Mouse (Mus musculus) forebrain, embryonic 13.5 days (tissue): Measurements from ENCODE around the gene Zbtb25. TPM values are rescaled to one million over a fixed set of nuclear protein-coding genes. Genes with fewer than 3 reads are reported as not detected.

Experiments used
- ATAC-seq: fragments of 200-750 bp; cut with Nextera tagmentation; 2 replicates; pipeline ENCODE4 v1.8.0; 2017
- H3K27ac ChIP-seq: fragments of 300-500 bp; sonication (generic); 2 replicates; pipeline ENCODE4 v1.5.1; 2015; ENCODE audit warnings: inconsistent platforms, mild to moderate bottlenecking, moderate library complexity
- H3K27me3 ChIP-seq: fragments of 300-500 bp; sonication (generic); 2 replicates; pipeline ENCODE4 v1.6.1; 2015; ENCODE audit warnings: mild to moderate bottlenecking, inconsistent platforms
- H3K36me3 ChIP-seq: fragments of 300-500 bp; sonication (generic); 2 replicates; pipeline ENCODE4 v1.6.1; 2015; ENCODE audit warnings: mild to moderate bottlenecking, inconsistent platforms; ENCODE audit not compliant: poor library complexity, severe bottlenecking
- H3K4me1 ChIP-seq: fragments of 300-500 bp; sonication (generic); 2 replicates; pipeline ENCODE4 v1.6.1; 2015; ENCODE audit warnings: inconsistent platforms
- H3K4me2 ChIP-seq: fragments of 300-500 bp; sonication (generic); 2 replicates; pipeline ENCODE4 v1.6.1; 2015; ENCODE audit warnings: inconsistent platforms, mild to moderate bottlenecking, moderate library complexity
- H3K4me3 ChIP-seq: fragments of 300-500 bp; sonication (generic); 2 replicates; pipeline ENCODE4 v1.5.1; 2015; ENCODE audit warnings: mild to moderate bottlenecking, inconsistent platforms
- H3K9ac ChIP-seq: fragments of 300-500 bp; sonication (generic); 2 replicates; pipeline ENCODE4 v1.6.1; 2015; ENCODE audit warnings: mild to moderate bottlenecking, inconsistent platforms
- H3K9me3 ChIP-seq: fragments of 300-500 bp; sonication (generic); replicated peaks from 2 replicates; pipeline ENCODE4 v1.6.1; 2016; ENCODE audit warnings: inconsistent platforms
- WGBS: fragments of 180-500 bp; shearing (Covaris S2); methylation state at CpG from one replicate; pipeline ENCODE4 v1.1.7; 2015; 5-methylcytosine and 5-hydroxymethylcytosine counted together
- polyA plus RNA-seq: library from polyadenylated mRNA; unstranded; fragments of >200 nt; fragmentation: Nextera tagmentation; extraction: Ambion mirVana; gene quantifications from 2 replicates; pipeline ENCODE4 v1.2.1, GENCODE M21; 2015

Gene Zbtb25
- polyA plus RNA-seq, 1 experiment from 2014 or later = 18.4 TPM

GRCm38 (mm10) chr12:76304199-76304598 is 65.2 kb downstream of the Zbtb25 start:
- Histone ChIP-seq H3K9me3 (no peaks in the 10 kb centered on the region), H3K9ac (no peak overlapping the region), H3K4me1 (peaks cover 13% of the 10 kb centered on the region), H3K27ac (peak overlapping the region; percentile 35; the same call in 1 of the 2 replicates), H3K4me2 (no peak overlapping the region), H3K36me3 (peaks cover 41% of the 10 kb centered on the region), H3K27me3 (no peaks in the 10 kb centered on the region), H3K4me3 (no peak overlapping the region)
- WGBS = 54% methylated on average over 4 of the region's 4 CpGs
- ATAC-seq = no peak; the same call in 1 of the 2 replicates

DNA sequence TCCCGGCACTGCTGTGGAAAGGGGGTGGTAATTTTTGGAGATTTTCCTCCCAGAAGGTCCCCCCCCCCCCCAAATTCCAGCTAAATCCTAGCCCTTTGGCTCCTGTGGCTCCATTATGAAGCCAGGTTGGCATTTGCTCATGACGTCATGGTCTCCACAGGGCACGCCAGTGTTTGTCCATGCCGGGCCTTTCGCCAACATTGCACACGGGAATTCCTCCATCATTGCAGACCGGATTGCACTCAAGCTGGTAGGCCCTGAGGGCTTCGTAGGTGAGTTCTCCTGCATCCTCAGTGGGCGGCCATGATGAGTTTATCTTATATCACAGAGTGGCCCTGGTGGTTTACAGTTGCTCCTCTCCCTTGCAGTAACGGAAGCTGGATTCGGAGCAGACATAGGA is 65.9 kb downstream of the Zbtb25 start:
- WGBS = 90% methylated on average over 11 of the region's 11 CpGs
- ATAC-seq = no peak
- 0 out of 2 replicates have a peak overlapping the region, but pooled peaks have one; percentile 22 for H3K27ac ChIP-seq

DNA sequence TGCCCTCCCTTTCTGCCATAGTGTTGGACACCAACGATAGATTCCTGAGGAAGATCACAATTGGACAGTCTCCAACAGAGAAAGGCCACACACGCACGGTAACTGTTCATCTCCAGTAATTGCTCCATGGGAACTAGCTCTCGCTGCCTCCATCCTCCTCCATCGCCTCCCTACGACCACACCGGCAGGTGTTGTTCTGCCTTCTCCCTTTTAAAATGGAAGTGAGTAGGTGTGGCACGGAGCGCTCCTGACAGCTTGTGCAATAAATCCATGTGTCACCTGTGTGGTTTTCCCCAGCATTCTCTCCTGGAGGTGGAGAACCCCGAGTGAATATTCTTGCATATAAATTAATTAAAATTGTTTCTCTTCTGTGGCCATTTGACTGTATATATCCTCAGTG is 69.0 kb downstream of the Zbtb25 start:
- no peak overlapping the region for H3K4me3 ChIP-seq
- H3K9ac ChIP-seq = no peak overlapping the region
- ATAC-seq = no peak
- peaks cover 66% of the 10 kb centered on the region for H3K36me3 ChIP-seq
- 91% methylated on average over 10 of the region's 10 CpGs for WGBS
- H3K9me3 ChIP-seq = no peaks in the 10 kb centered on the region
- H3K4me1 ChIP-seq = peaks cover 6% of the 10 kb centered on the region; the same call in 1 of the 2 replicates
- H3K27me3 ChIP-seq = no peaks in the 10 kb centered on the region
- no peak overlapping the region for H3K27ac ChIP-seq
- no peak overlapping the region for H3K4me2 ChIP-seq

More for the DNA sequence above, 65.9 kb downstream of the Zbtb25 start:
- Histone ChIP-seq H3K27me3 (no peaks in the 10 kb centered on the region), H3K4me3 (no peak overlapping the region), H3K9me3 (no peaks in the 10 kb centered on the region), H3K36me3 (peaks cover 48% of the 10 kb centered on the region), H3K4me2 (no peak overlapping the region), H3K9ac (no peak overlapping the region), H3K4me1 (peaks cover 13% of the 10 kb centered on the region)

GRCm38 (mm10) chr12:76299361-76299906 is 70.0 kb downstream of the Zbtb25 start:
- ATAC-seq = no peak
- peaks cover 6% of the 10 kb centered on the region; the same call in 1 of the 2 replicates for H3K4me1 ChIP-seq
- no peak overlapping the region for H3K9ac ChIP-seq
- no peaks in the 10 kb centered on the region for H3K27me3 ChIP-seq
- H3K4me3 ChIP-seq = no peak overlapping the region
- no peak overlapping the region for H3K27ac ChIP-seq
- H3K36me3 ChIP-seq = peaks cover 62% of the 10 kb centered on the region
- WGBS = 95% methylated on average over 9 of the region's 9 CpGs
- H3K9me3 ChIP-seq = no peaks in the 10 kb centered on the region
- no peak overlapping the region for H3K4me2 ChIP-seq

- ATAC-seq = peak; percentile 61; the same call in 1 of the 2 replicates
- Histone ChIP-seq H3K9me3 (no peaks in the 10 kb centered on the region), H3K4me3 (no peak overlapping the region), H3K4me1 (0 out of 2 replicates have a peak, but pooled peaks cover 3% of the 10 kb centered on the region), H3K9ac (no peak overlapping the region), H3K27ac (no peak overlapping the region), H3K27me3 (no peaks in the 10 kb centered on the region), H3K36me3 (peaks cover 56% of the 10 kb centered on the region), H3K4me2 (no peak overlapping the region)
- WGBS = 79% methylated on average over 5 of the region's 5 CpGs
Measured at GRCm38 (mm10) chr12:76297830-76298229, 71.6 kb downstream of the Zbtb25 start.

Other genes starting within 250 kb of the Zbtb25 start
- gene Esr2, start 192.3 kb downstream of the Zbtb25 start, polyA plus RNA-seq = 0.05 and 0.12 TPM in 2 replicates
- gene Tex21, start 122.9 kb downstream of the Zbtb25 start, polyA plus RNA-seq = not detected in 2 replicates
- gene Mthfd1, start 114.3 kb downstream of the Zbtb25 start, polyA plus RNA-seq = 48.0 and 53.6 TPM in 2 replicates
- gene Akap5, start 44.7 kb downstream of the Zbtb25 start, polyA plus RNA-seq = 4.5 and 5.3 TPM in 2 replicates
- 5.5 and 5.6 TPM in 2 replicates for gene Zbtb1, start 664 bp upstream of the Zbtb25 start, polyA plus RNA-seq
- 4.9 and 5.2 TPM in 2 replicates for gene Hspa2, start 34.6 kb upstream of the Zbtb25 start, polyA plus RNA-seq
- 0.71 and 1.2 TPM in 2 replicates for gene Ppp1r36, start 47.9 kb upstream of the Zbtb25 start, polyA plus RNA-seq
- 0.63 and 0.97 TPM in 2 replicates for gene Plekhg3, start 161.3 kb upstream of the Zbtb25 start, polyA plus RNA-seq